Mouse (Mus musculus) thymus, postnatal 0 days (tissue): ENCODE data around the gene Gpn1. TPM values are rescaled to one million over a fixed set of nuclear protein-coding genes. Genes with fewer than 3 reads are reported as not detected.
"Not testable (repeated sequence)": the region's sequence is repeated elsewhere in the genome, so short reads cannot be mapped to it uniquely, and the experiment has no call there.

Source experiments
- DNase-seq: peaks from one replicate; pipeline ENCODE4 v3.0.0-alpha.2; 2015; ENCODE audit warnings: low spot score
- polyA plus RNA-seq: library from polyadenylated mRNA; unstranded; fragments of >200 nt; fragmentation: Nextera tagmentation; extraction: Ambion mirVana; gene quantifications from 2 replicates; pipeline ENCODE4 v1.2.1, GENCODE M21; 2015

The Gpn1 gene
- polyA plus RNA-seq = 35.4 and 35.6 TPM in 2 replicates

GRCm38 (mm10) chr5:31494513-31495297, at the start of gene Gpn1:
Gene Gpn1 (plus strand): TSS chr5:31494741.
- DNase-seq = peak; percentile 89

GRCm38 (mm10) chr5:31451336-31451735, 43.2 kb upstream of the Gpn1 start:
- no peak for DNase-seq

GRCm38 (mm10) chr5:31451878-31452561, 42.5 kb upstream of the Gpn1 start, which contains the start of gene Zfp512:
Gene Zfp512 (plus strand): TSS chr5:31452431.
- peak; percentile 97 for DNase-seq

GRCm38 (mm10) chr5:31452562-31452878, 42.0 kb upstream of the Gpn1 start:
- DNase-seq = no peak

GRCm38 (mm10) chr5:31452886-31453410, 41.6 kb upstream of the Gpn1 start:
- DNase-seq = peak; percentile 16

GRCm38 (mm10) chr5:31467798-31468197, 26.7 kb upstream of the Gpn1 start:
- no peak for DNase-seq

GRCm38 (mm10) chr5:31469711-31470110, 24.8 kb upstream of the Gpn1 start:
- DNase-seq = no peak

GRCm38 (mm10) chr5:31470334-31470733, 24.2 kb upstream of the Gpn1 start:
- peak; percentile 67 for DNase-seq

- no peak for DNase-seq
These were observed 14.0 kb upstream of the Gpn1 start for GRCm38 (mm10) chr5:31480536-31480935.

GRCm38 (mm10) chr5:31485440-31485839, 9.1 kb upstream of the Gpn1 start, which contains the start of gene 4930548H24Rik:
Gene 4930548H24Rik (plus strand): TSS chr5:31485740.
- no peak for DNase-seq

GRCm38 (mm10) chr5:31487889-31488288, 6.7 kb upstream of the Gpn1 start:
- no peak for DNase-seq

GRCm38 (mm10) chr5:31489116-31489769, 5.3 kb upstream of the Gpn1 start:
- no peak for DNase-seq

- no peak for DNase-seq
These were observed 2.5 kb upstream of the Gpn1 start for GRCm38 (mm10) chr5:31492031-31492430.

- DNase-seq = no peak
These were observed 10.3 kb downstream of the Gpn1 start for GRCm38 (mm10) chr5:31504843-31505242.

GRCm38 (mm10) chr5:31512481-31512880, 17.9 kb downstream of the Gpn1 start:
- DNase-seq = no peak

GRCm38 (mm10) chr5:31520556-31520955, 26.0 kb downstream of the Gpn1 start:
- no peak for DNase-seq

GRCm38 (mm10) chr5:31526354-31527116, 32.0 kb downstream of the Gpn1 start, which contains the start of gene Slc4a1ap:
Gene Slc4a1ap (plus strand): TSS chr5:31526995.
- DNase-seq = peak; percentile 84

GRCm38 (mm10) chr5:31527117-31527680, 32.7 kb downstream of the Gpn1 start:
- DNase-seq = no peak

GRCm38 (mm10) chr5:31527707-31528106, 33.2 kb downstream of the Gpn1 start, which contains the start of gene Supt7l:
Gene Supt7l (minus strand): TSS chr5:31527807.
- DNase-seq = not testable (repeated sequence)

- peak; percentile 28 for DNase-seq
These were observed 34.0 kb downstream of the Gpn1 start for GRCm38 (mm10) chr5:31528560-31528959.
